Mouse (Mus musculus): ENCODE data around the gene Nfia.

Nfia gene

GRCm38 (mm10) chr4:97840227-97841062 is 67.9 kb downstream of the Nfia start:
- DNase-seq (ENCODE audit: low spot score) = no peak

GRCm38 (mm10) chr4:97841063-97841595 is 68.6 kb downstream of the Nfia start:
- DNase-seq (ENCODE audit: low spot score) = no peak

GRCm38 (mm10) chr4:97841745-97842144 is 69.2 kb downstream of the Nfia start:
- no peak for DNase-seq (ENCODE audit: low spot score)

- DNase-seq (ENCODE audit: low spot score) = no peak
These were observed 71.6 kb downstream of the Nfia start for GRCm38 (mm10) chr4:97843981-97844690.

- no peak for DNase-seq (ENCODE audit: low spot score)
These were observed 72.4 kb downstream of the Nfia start for GRCm38 (mm10) chr4:97844899-97845298.

- no peak for DNase-seq (ENCODE audit: low spot score)
These were observed 75.1 kb downstream of the Nfia start for GRCm38 (mm10) chr4:97847653-97848052.

GRCm38 (mm10) chr4:97850991-97851390 is 78.5 kb downstream of the Nfia start:
- DNase-seq (ENCODE audit: low spot score) = no peak

- DNase-seq (ENCODE audit: low spot score) = no peak
These were observed 79.2 kb downstream of the Nfia start for GRCm38 (mm10) chr4:97851698-97852097.

- no peak for DNase-seq (ENCODE audit: low spot score)
These were observed 80.1 kb downstream of the Nfia start for GRCm38 (mm10) chr4:97852626-97853025.

- no peak for DNase-seq (ENCODE audit: low spot score)
These were observed 82.2 kb downstream of the Nfia start for GRCm38 (mm10) chr4:97854779-97855178.

GRCm38 (mm10) chr4:97855712-97856420 is 83.3 kb downstream of the Nfia start:
- no peak for DNase-seq (ENCODE audit: low spot score)

- no peak for DNase-seq (ENCODE audit: low spot score)
These were observed 85.0 kb downstream of the Nfia start for GRCm38 (mm10) chr4:97857549-97857948.

- DNase-seq (ENCODE audit: low spot score) = no peak
These were observed 86.9 kb downstream of the Nfia start for GRCm38 (mm10) chr4:97859431-97859830.

- DNase-seq (ENCODE audit: low spot score) = no peak
These were observed 87.8 kb downstream of the Nfia start for GRCm38 (mm10) chr4:97860376-97860775.

GRCm38 (mm10) chr4:97860791-97861344 is 88.3 kb downstream of the Nfia start:
- DNase-seq (ENCODE audit: low spot score) = no peak

- DNase-seq (ENCODE audit: low spot score) = no peak
These were observed 89.8 kb downstream of the Nfia start for GRCm38 (mm10) chr4:97862379-97862778.

- no peak for DNase-seq (ENCODE audit: low spot score)
These were observed 91.7 kb downstream of the Nfia start for GRCm38 (mm10) chr4:97864276-97864675.

- DNase-seq (ENCODE audit: low spot score) = no peak
These were observed 92.9 kb downstream of the Nfia start for GRCm38 (mm10) chr4:97865410-97865953.

- no peak for DNase-seq (ENCODE audit: low spot score)
These were observed 93.9 kb downstream of the Nfia start for GRCm38 (mm10) chr4:97866463-97866862.

- no peak for DNase-seq (ENCODE audit: low spot score)
These were observed 95.9 kb downstream of the Nfia start for GRCm38 (mm10) chr4:97868307-97868937.

- no peak for DNase-seq (ENCODE audit: low spot score)
These were observed 96.5 kb downstream of the Nfia start for GRCm38 (mm10) chr4:97868938-97869440.
